ENCODE assay signal across 38 mouse cellular contexts in the genomic region with DNA sequence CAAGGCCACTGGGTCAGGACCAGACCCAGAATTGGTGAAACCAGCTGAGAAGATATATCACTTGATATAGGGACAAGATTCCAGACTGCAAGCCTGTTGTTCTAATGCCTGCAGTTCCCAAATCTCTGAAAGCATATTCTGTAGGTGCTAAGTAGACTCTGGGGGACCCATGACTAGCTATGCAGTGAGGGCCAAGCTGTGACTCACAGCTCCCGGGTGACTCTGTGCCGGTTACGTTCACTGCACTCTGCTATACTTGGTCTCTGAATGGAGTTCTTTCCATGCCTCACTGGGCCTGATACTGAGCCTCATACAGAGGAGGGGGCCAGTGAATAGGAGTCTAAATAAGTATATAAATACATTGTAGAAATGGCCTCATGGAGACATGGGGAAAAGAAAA. TPM values are rescaled to one million over a fixed set of nuclear protein-coding genes. Genes with fewer than 3 reads are reported as not detected.
DNase-seq lines count a peak whose midpoint lies in the region; ATAC-seq and TF ChIP-seq lines count a peak whose summit lies in the region.
"Had no signal": no experiment of that assay in that cellular context is flagged by ENCODE, and none has a peak within 500 bp of the region (broad histone marks: within the 10 kb centered on the region; RNA-seq: fewer than 3 reads in every experiment).

No protein-coding gene starts in this region.

- H3K4me1 ChIP-seq in neural tube, embryonic 15.5 days = peaks cover 31% of the 10 kb centered on the region

- no peak overlapping the region for H3K4me3 ChIP-seq in layer of hippocampus, adult 2 months
- no peak overlapping the region for H3K4me3 ChIP-seq in neural tube, embryonic 15.5 days (replicated peaks)
- H3K4me3 ChIP-seq: embryonic facial prominence, embryonic 10.5 days; embryonic facial prominence, embryonic 15.5 days; forebrain, embryonic 12.5 days; heart, embryonic 13.5 days; hindbrain, embryonic 10.5 days; intestine, embryonic 15.5 days; liver, embryonic 12.5 days had no signal

- WGBS in neural tube, embryonic 15.5 days = 43% methylated on average over 3 of the region's 3 CpGs

- ATAC-seq in neural tube, embryonic 15.5 days (ENCODE audit: low FRiP score) = no peak
- no peak for ATAC-seq in activated CD4-positive, CD25-positive, alpha-beta regulatory T cell, adult 4 months
- ATAC-seq: CD4-positive, CD25-positive, alpha-beta regulatory T cell, adult 4 months; hindbrain, embryonic 16.5 days; intestine, embryonic 15.5 days; liver, embryonic 12.5 days; liver, postnatal 0 days had no signal

- H3K9ac ChIP-seq in neural tube, embryonic 15.5 days (replicated peaks) = no peak overlapping the region
- H3K9ac ChIP-seq: embryonic facial prominence, embryonic 15.5 days; forebrain, embryonic 12.5 days; heart, embryonic 13.5 days; intestine, embryonic 15.5 days; liver, embryonic 12.5 days; liver, postnatal 0 days had no signal

- no peak for TF ChIP-seq CTCF in layer of hippocampus, adult 2 months (conservative IDR thresholded peaks at IDR 0.05)

- H3K9me3 ChIP-seq in neural tube, embryonic 15.5 days (replicated peaks) = no peaks in the 10 kb centered on the region
- H3K9me3 ChIP-seq: embryonic facial prominence, embryonic 10.5 days; embryonic facial prominence, embryonic 15.5 days; forebrain, embryonic 12.5 days; heart, embryonic 13.5 days; hindbrain, embryonic 10.5 days; intestine, embryonic 15.5 days; liver, embryonic 12.5 days had no signal

- no peaks in the 10 kb centered on the region for H3K27me3 ChIP-seq in neural tube, embryonic 15.5 days (replicated peaks)
- H3K27me3 ChIP-seq: embryonic facial prominence, embryonic 15.5 days; forebrain, embryonic 12.5 days; intestine, embryonic 15.5 days; liver, embryonic 12.5 days had no signal

- peak; percentile 50 for DNase-seq in adrenal gland, postnatal 14 days
- DNase-seq in adrenal gland, adult 8-10 months = no peak
- DNase-seq in layer of hippocampus, adult 2 months (ENCODE audit: low spot score in 2 of 2) = no peak
- DNase-seq in layer of hippocampus, postnatal 25 days (ENCODE audit: extremely low spot score in 1 of 2, low spot score in 1 of 2) = no peak
- peak; percentile 73 for DNase-seq in NIH3T3 (ENCODE audit: low read depth)
- DNase-seq: cerebellum, adult 8-10 months; cerebellum, postnatal 25 days; heart, postnatal 14 days; kidney, adult 2 months; kidney, postnatal 36 days; layer of hippocampus, postnatal 36 days; left cerebral cortex, postnatal 4 days; liver, postnatal 0 days; lung, postnatal 36 days; right cerebral cortex, adult 18-20 months; right cerebral cortex, postnatal 4 days; thymus, adult 2 months had no signal

- H3K4me2 ChIP-seq in neural tube, embryonic 15.5 days = no peak overlapping the region
- H3K4me2 ChIP-seq: embryonic facial prominence, embryonic 15.5 days; forebrain, embryonic 12.5 days; heart, embryonic 13.5 days; intestine, embryonic 15.5 days; liver, embryonic 12.5 days; midbrain, embryonic 11.5 days had no signal

- H3K27ac ChIP-seq in layer of hippocampus, adult 2 months = peak overlapping the region; percentile 14; the same call in 1 of the 2 replicates
- H3K27ac ChIP-seq in neural tube, embryonic 15.5 days (replicated peaks) = peak overlapping the region; percentile 37; the same call in 1 of the 2 replicates
- H3K27ac ChIP-seq: embryonic facial prominence, embryonic 10.5 days; embryonic facial prominence, embryonic 15.5 days; forebrain, embryonic 12.5 days; heart, embryonic 13.5 days; hindbrain, embryonic 10.5 days; intestine, embryonic 15.5 days; liver, embryonic 12.5 days had no signal

- no peaks in the 10 kb centered on the region for H3K36me3 ChIP-seq in neural tube, embryonic 15.5 days
- H3K36me3 ChIP-seq: embryonic facial prominence, embryonic 10.5 days; embryonic facial prominence, embryonic 15.5 days; forebrain, embryonic 12.5 days; heart, embryonic 13.5 days; hindbrain, embryonic 10.5 days; intestine, embryonic 15.5 days; liver, embryonic 12.5 days had no signal

RNA-seq across cellular contexts. Expression of gene Gstm7, which starts 3.8 kb away (rescaled TPM):
- 52.8 and 70.5 TPM in 2 replicates for total RNA-seq in adrenal gland, postnatal 14 days (2021)
- total RNA-seq in adrenal gland, adult 8-10 months (2022) = 100 to 1,000 TPM; 135 to 182 (median 168) TPM
- total RNA-seq in layer of hippocampus, adult 2 months (2021) = 100 to 1,000 TPM; 173 to 177 TPM
- total RNA-seq in layer of hippocampus, postnatal 25 days (2021) = 100 to 1,000 TPM; 150 to 174 TPM
- 42.2 and 50.6 TPM in 2 replicates for polyA plus RNA-seq in neural tube, embryonic 15.5 days (2015; fragmentation: Nextera tagmentation; extraction: Ambion mirVana)
- polyA plus RNA-seq in activated CD4-positive, CD25-positive, alpha-beta regulatory T cell, adult 4 months (2017; shearing (Covaris generic)) = under 1 TPM in 1 of 2 experiments, not detected in 1; 0.94 TPM

RNA-seq across cellular contexts. Expression of gene Gstm6, which starts 15.7 kb away (rescaled TPM):
- 3.3 and 5.9 TPM in 2 replicates for total RNA-seq in adrenal gland, postnatal 14 days (2021)
- 10 to 100 TPM in 1 of 4 experiments, 1 to 10 TPM in 3; 5.9 to 10.0 (median 6.9) TPM for total RNA-seq in adrenal gland, adult 8-10 months (2022)
- total RNA-seq in layer of hippocampus, adult 2 months (2021) = 10 to 100 TPM; 16.6 to 19.5 TPM
- 10 to 100 TPM; 12.1 to 14.2 TPM for total RNA-seq in layer of hippocampus, postnatal 25 days (2021)
- polyA plus RNA-seq in neural tube, embryonic 15.5 days (2015; fragmentation: Nextera tagmentation; extraction: Ambion mirVana) = 9.0 and 10.6 TPM in 2 replicates
- polyA plus RNA-seq in activated CD4-positive, CD25-positive, alpha-beta regulatory T cell, adult 4 months (2017; shearing (Covaris generic)) = not detected
- total RNA-seq: megakaryocyte, adult 5-6 weeks had no signal
- polyA plus RNA-seq: CD4-positive, CD25-positive, alpha-beta regulatory T cell, adult 4 months had no signal

RNA-seq across cellular contexts. Expression of gene Gstm5, which starts 32.2 kb away (rescaled TPM):
- 28.2 and 30.2 TPM in 2 replicates for total RNA-seq in adrenal gland, postnatal 14 days (2021)
- 10 to 100 TPM; 28.1 to 51.7 (median 37.1) TPM for total RNA-seq in adrenal gland, adult 8-10 months (2022)
- 100 to 1,000 TPM; 282 to 304 TPM for total RNA-seq in layer of hippocampus, adult 2 months (2021)
- 100 to 1,000 TPM; 281 to 321 TPM for total RNA-seq in layer of hippocampus, postnatal 25 days (2021)
- polyA plus RNA-seq in neural tube, embryonic 15.5 days (2015; fragmentation: Nextera tagmentation; extraction: Ambion mirVana) = 222 and 263 TPM in 2 replicates
- polyA plus RNA-seq in activated CD4-positive, CD25-positive, alpha-beta regulatory T cell, adult 4 months (2017; shearing (Covaris generic)) = not detected

RNA-seq across cellular contexts. Expression of gene Gstm3, which starts 41.2 kb away (rescaled TPM):
- total RNA-seq in adrenal gland, postnatal 14 days (2021) = 2.1 TPM in 1 of 2 replicates, not detected in the other
- total RNA-seq in adrenal gland, adult 8-10 months (2022) = under 1 TPM in 2 of 4 experiments, not detected in 2; 0.20 to 0.30 TPM
- not detected for total RNA-seq in layer of hippocampus, adult 2 months (2021)
- not detected for total RNA-seq in layer of hippocampus, postnatal 25 days (2021)
- 2.7 TPM in 1 of 2 replicates, not detected in the other for polyA plus RNA-seq in neural tube, embryonic 15.5 days (2015; fragmentation: Nextera tagmentation; extraction: Ambion mirVana)
- polyA plus RNA-seq in activated CD4-positive, CD25-positive, alpha-beta regulatory T cell, adult 4 months (2017; shearing (Covaris generic)) = not detected
- total RNA-seq: gastrocnemius, adult 8-10 months; heart, adult 8-10 months; heart, postnatal 14 days; layer of hippocampus, adult 8-10 months; layer of hippocampus, postnatal 36 days; left cerebral cortex, postnatal 4 days; megakaryocyte, adult 5-6 weeks had no signal
- polyA plus RNA-seq: CD4-positive, CD25-positive, alpha-beta regulatory T cell, adult 4 months; embryonic facial prominence, embryonic 10.5 days; embryonic facial prominence, embryonic 15.5 days; forebrain, embryonic 12.5 days; frontal cortex, adult 2 months; heart, embryonic 13.5 days; hindbrain, embryonic 10.5 days; hindbrain, embryonic 16.5 days; limb, embryonic 14.5 days; midbrain, embryonic 11.5 days; spleen, adult 2 months had no signal

RNA-seq across cellular contexts. Expression of gene Eps8l3, which starts 50.8 kb away (rescaled TPM):
- total RNA-seq in adrenal gland, postnatal 14 days (2021) = not detected in 2 replicates
- total RNA-seq in adrenal gland, adult 8-10 months (2022) = not detected
- not detected for total RNA-seq in layer of hippocampus, adult 2 months (2021)
- not detected for total RNA-seq in layer of hippocampus, postnatal 25 days (2021)
- 6.3 TPM in 1 of 2 replicates, not detected in the other for polyA plus RNA-seq in neural tube, embryonic 15.5 days (2015; fragmentation: Nextera tagmentation; extraction: Ambion mirVana)
- polyA plus RNA-seq in activated CD4-positive, CD25-positive, alpha-beta regulatory T cell, adult 4 months (2017; shearing (Covaris generic)) = not detected
- total RNA-seq: gastrocnemius, adult 8-10 months; heart, adult 8-10 months; heart, postnatal 14 days; layer of hippocampus, adult 8-10 months; layer of hippocampus, postnatal 36 days; left cerebral cortex, postnatal 4 days; megakaryocyte, adult 5-6 weeks had no signal
- polyA plus RNA-seq: CD4-positive, CD25-positive, alpha-beta regulatory T cell, adult 4 months; embryonic facial prominence, embryonic 10.5 days; embryonic facial prominence, embryonic 15.5 days; forebrain, embryonic 12.5 days; frontal cortex, adult 2 months; heart, embryonic 13.5 days; hindbrain, embryonic 10.5 days; hindbrain, embryonic 16.5 days; kidney, embryonic 16.5 days; liver, embryonic 12.5 days; liver, postnatal 0 days; lung, embryonic 16.5 days; midbrain, embryonic 11.5 days had no signal

Comparison
In these comparisons a context has a peak if more than half of its experiments do, and no peak if none do; other contexts are left out.
1. DNase-seq: peak in adrenal gland, postnatal 14 days (single experiment) and NIH3T3 (single experiment); none in adrenal gland, adult 8-10 months (single experiment), layer of hippocampus, adult 2 months (0 of 2) and layer of hippocampus, postnatal 25 days (0 of 2).